Mouse (Mus musculus) adrenal gland (tissue): ENCODE data around the gene Ap3d1.

Source experiments
- intact Hi-C: fragments of 180-260 bp; cut with DNase I; formaldehyde crosslinking; loops from one replicate; pipeline ENCODE4 v1.15.1; 2025

The Ap3d1 gene

GRCm38 (mm10) chr10:80686617-80687016 lies 55.4 kb downstream of the Ap3d1 start:
- intact Hi-C loops: loop anchor here (2.0 to 5.0 kb wide), 3 partner anchors 28 to 109 kb away; partner anchors contain the start of gene Klf16

GRCm38 (mm10) chr10:80684984-80685383 lies 57.1 kb downstream of the Ap3d1 start:
- intact Hi-C loops: loop anchor here (5.0 kb wide), 2 partner anchors 73 to 108 kb away; partner anchors contain the start of gene Klf16

- intact Hi-C loops: no loop called here
Measured at GRCm38 (mm10) chr10:80684214-80684613, 57.9 kb downstream of the Ap3d1 start.

- intact Hi-C loops: no loop called here
Measured at GRCm38 (mm10) chr10:80683647-80684046, 58.4 kb downstream of the Ap3d1 start.

GRCm38 (mm10) chr10:80682003-80682402 lies 60.1 kb downstream of the Ap3d1 start:
- intact Hi-C loops: no loop called here

- intact Hi-C loops: no loop called here
Measured at GRCm38 (mm10) chr10:80680260-80680696, 61.8 kb downstream of the Ap3d1 start.

- intact Hi-C loops: no loop called here
Measured at GRCm38 (mm10) chr10:80679556-80680259, 62.4 kb downstream of the Ap3d1 start.

GRCm38 (mm10) chr10:80678601-80679377 lies 63.3 kb downstream of the Ap3d1 start:
- intact Hi-C loops: no loop called here

GRCm38 (mm10) chr10:80677942-80678436 lies 64.1 kb downstream of the Ap3d1 start, which contains the start of gene Mknk2:
Gene Mknk2 (minus strand): TSS chr10:80678112.
- intact Hi-C loops: no loop called here

GRCm38 (mm10) chr10:80677128-80677875 lies 64.8 kb downstream of the Ap3d1 start:
- intact Hi-C loops: no loop called here

GRCm38 (mm10) chr10:80676198-80676928 lies 65.7 kb downstream of the Ap3d1 start:
- intact Hi-C loops: no loop called here

- intact Hi-C loops: no loop called here
Measured at GRCm38 (mm10) chr10:80675405-80676197, 66.5 kb downstream of the Ap3d1 start.

- intact Hi-C loops: no loop called here
Measured at GRCm38 (mm10) chr10:80674851-80675404, 67.1 kb downstream of the Ap3d1 start.

- intact Hi-C loops: no loop called here
Measured at GRCm38 (mm10) chr10:80674161-80674711, 67.8 kb downstream of the Ap3d1 start.

GRCm38 (mm10) chr10:80673690-80674089 lies 68.4 kb downstream of the Ap3d1 start:
- intact Hi-C loops: no loop called here

GRCm38 (mm10) chr10:80671936-80672690 lies 70.0 kb downstream of the Ap3d1 start:
- intact Hi-C loops: no loop called here

GRCm38 (mm10) chr10:80671251-80671650 lies 70.8 kb downstream of the Ap3d1 start:
- intact Hi-C loops: no loop called here

GRCm38 (mm10) chr10:80670531-80670930 lies 71.5 kb downstream of the Ap3d1 start:
- intact Hi-C loops: no loop called here
